Mouse (Mus musculus): ENCODE data around the gene Dnm3. TPM values are rescaled to one million over a fixed set of nuclear protein-coding genes. Genes with fewer than 3 reads are reported as not detected.

The Dnm3 gene
- polyA plus RNA-seq, 1 experiment from 2014 or later: 13.9 TPM

- H3K27ac ChIP-seq (replicated peaks; ENCODE audit: low read depth, low read length): peak overlapping the region; percentile 97
- peak; percentile 74 for DNase-seq (ENCODE audit: low spot score)
- H3K4me1 ChIP-seq (ENCODE audit: control insufficient read depth, insufficient read depth, low read length): peaks cover 37% of the 10 kb centered on the region
- H3K36me3 ChIP-seq (ENCODE audit: control insufficient read depth, insufficient read depth, low read length): no peaks in the 10 kb centered on the region
- H3K9ac ChIP-seq (ENCODE audit: low read length): no peak overlapping the region
- no peak overlapping the region for H3K4me3 ChIP-seq (ENCODE audit: low read depth, low read length)
- H3K9me3 ChIP-seq (ENCODE audit: control insufficient read depth, low read length): no peaks in the 10 kb centered on the region; the same call in 1 of the 2 replicates
- peak; percentile 49 for ATAC-seq (ENCODE audit: insufficient number of reproducible peaks, low FRiP score, low TSS enrichment, low read depth)
- 33% methylated on average over 6 of the region's 6 CpGs for WGBS
- H3K4me2 ChIP-seq (ENCODE audit: low read depth, severe bottlenecking): no peak overlapping the region
- H3K27me3 ChIP-seq (ENCODE audit: control insufficient read depth, insufficient read depth, low read length): no peaks in the 10 kb centered on the region
Measured at GRCm38 (mm10) chr1:162037185-162037765, 440.6 kb downstream of the Dnm3 start.

- no peaks in the 10 kb centered on the region for H3K36me3 ChIP-seq (ENCODE audit: control insufficient read depth, insufficient read depth, low read length)
- no peaks in the 10 kb centered on the region; the same call in 1 of the 2 replicates for H3K9me3 ChIP-seq (ENCODE audit: control insufficient read depth, low read length)
- peak overlapping the region; percentile 97 for H3K27ac ChIP-seq (replicated peaks; ENCODE audit: low read depth, low read length)
- H3K9ac ChIP-seq (ENCODE audit: low read length): no peak overlapping the region
- no peaks in the 10 kb centered on the region for H3K27me3 ChIP-seq (ENCODE audit: control insufficient read depth, insufficient read depth, low read length)
- H3K4me3 ChIP-seq (ENCODE audit: low read depth, low read length): no peak overlapping the region
- no peak overlapping the region for H3K4me2 ChIP-seq (ENCODE audit: low read depth, severe bottlenecking)
- 8% methylated on average over 5 of the region's 5 CpGs for WGBS
- peaks cover 37% of the 10 kb centered on the region for H3K4me1 ChIP-seq (ENCODE audit: control insufficient read depth, insufficient read depth, low read length)
- ATAC-seq (ENCODE audit: insufficient number of reproducible peaks, low FRiP score, low TSS enrichment, low read depth): peak; percentile 87
- peak; percentile 83 for DNase-seq (ENCODE audit: low spot score)
Measured at GRCm38 (mm10) chr1:162036461-162036835, 441.4 kb downstream of the Dnm3 start.

GRCm38 (mm10) chr1:162035800-162036460 lies 441.9 kb downstream of the Dnm3 start:
- H3K36me3 ChIP-seq (ENCODE audit: control insufficient read depth, insufficient read depth, low read length): no peaks in the 10 kb centered on the region
- no peaks in the 10 kb centered on the region; the same call in 1 of the 2 replicates for H3K9me3 ChIP-seq (ENCODE audit: control insufficient read depth, low read length)
- ATAC-seq (ENCODE audit: insufficient number of reproducible peaks, low FRiP score, low TSS enrichment, low read depth) (peak; percentile 60), DNase-seq (ENCODE audit: low spot score) (peak; percentile 59)
- H3K9ac ChIP-seq (ENCODE audit: low read length): peak overlapping the region; percentile 23; the same call in 1 of the 2 replicates
- H3K4me2 ChIP-seq (ENCODE audit: low read depth, severe bottlenecking): no peak overlapping the region
- H3K27ac ChIP-seq (replicated peaks; ENCODE audit: low read depth, low read length): peak overlapping the region; percentile 97
- H3K4me3 ChIP-seq (ENCODE audit: low read depth, low read length): no peak overlapping the region
- 46% methylated on average over 6 of the region's 6 CpGs for WGBS
- H3K4me1 ChIP-seq (ENCODE audit: control insufficient read depth, insufficient read depth, low read length): peaks cover 36% of the 10 kb centered on the region
- no peaks in the 10 kb centered on the region for H3K27me3 ChIP-seq (ENCODE audit: control insufficient read depth, insufficient read depth, low read length)

GRCm38 (mm10) chr1:162023681-162024270 lies 454.1 kb downstream of the Dnm3 start:
- WGBS: 43% methylated on average over 8 of the region's 8 CpGs
- Histone ChIP-seq H3K36me3 (ENCODE audit: control insufficient read depth, insufficient read depth, low read length) (no peaks in the 10 kb centered on the region), H3K9me3 (ENCODE audit: control insufficient read depth, low read length) (no peaks in the 10 kb centered on the region), H3K27me3 (ENCODE audit: control insufficient read depth, insufficient read depth, low read length) (no peaks in the 10 kb centered on the region), H3K4me2 (ENCODE audit: low read depth, severe bottlenecking) (no peak overlapping the region), H3K9ac (ENCODE audit: low read length) (no peak overlapping the region), H3K4me3 (ENCODE audit: low read depth, low read length) (no peak overlapping the region), H3K27ac (replicated peaks; ENCODE audit: low read depth, low read length) (peak overlapping the region; percentile 100), H3K4me1 (ENCODE audit: control insufficient read depth, insufficient read depth, low read length) (peaks cover 44% of the 10 kb centered on the region)
- ATAC-seq (ENCODE audit: insufficient number of reproducible peaks, low FRiP score, low TSS enrichment, low read depth) (no peak), DNase-seq (ENCODE audit: low spot score) (peak; percentile 55)

- ATAC-seq (ENCODE audit: insufficient number of reproducible peaks, low FRiP score, low TSS enrichment, low read depth) (peak; percentile 45; the same call in 1 of the 2 replicates), DNase-seq (ENCODE audit: low spot score) (peak; percentile 31)
- H3K4me2 ChIP-seq (ENCODE audit: low read depth, severe bottlenecking): no peak overlapping the region
- 15% methylated on average over 4 of the region's 4 CpGs for WGBS
- H3K4me1 ChIP-seq (ENCODE audit: control insufficient read depth, insufficient read depth, low read length): peaks cover 66% of the 10 kb centered on the region
- no peak overlapping the region for H3K9ac ChIP-seq (ENCODE audit: low read length)
- H3K9me3 ChIP-seq (ENCODE audit: control insufficient read depth, low read length): no peaks in the 10 kb centered on the region
- H3K4me3 ChIP-seq (ENCODE audit: low read depth, low read length): no peak overlapping the region
- H3K27me3 ChIP-seq (ENCODE audit: control insufficient read depth, insufficient read depth, low read length): no peaks in the 10 kb centered on the region
- peak overlapping the region; percentile 100 for H3K27ac ChIP-seq (replicated peaks; ENCODE audit: low read depth, low read length)
- no peaks in the 10 kb centered on the region for H3K36me3 ChIP-seq (ENCODE audit: control insufficient read depth, insufficient read depth, low read length)
Measured at GRCm38 (mm10) chr1:162020766-162021165, 457.1 kb downstream of the Dnm3 start.

GRCm38 (mm10) chr1:162020303-162020731 lies 457.5 kb downstream of the Dnm3 start:
- WGBS: 21% methylated on average over 7 of the region's 7 CpGs

GRCm38 (mm10) chr1:162018601-162018977 lies 459.2 kb downstream of the Dnm3 start:
- Histone ChIP-seq H3K4me1 (ENCODE audit: control insufficient read depth, insufficient read depth, low read length) (peaks cover 65% of the 10 kb centered on the region), H3K9ac (ENCODE audit: low read length) (peak overlapping the region; percentile 45; the same call in 1 of the 2 replicates), H3K4me2 (ENCODE audit: low read depth, severe bottlenecking) (no peak overlapping the region), H3K27ac (replicated peaks; ENCODE audit: low read depth, low read length) (peak overlapping the region; percentile 100), H3K36me3 (ENCODE audit: control insufficient read depth, insufficient read depth, low read length) (no peaks in the 10 kb centered on the region), H3K4me3 (ENCODE audit: low read depth, low read length) (no peak overlapping the region), H3K27me3 (ENCODE audit: control insufficient read depth, insufficient read depth, low read length) (no peaks in the 10 kb centered on the region), H3K9me3 (ENCODE audit: control insufficient read depth, low read length) (no peaks in the 10 kb centered on the region)
- ATAC-seq (ENCODE audit: insufficient number of reproducible peaks, low FRiP score, low TSS enrichment, low read depth): no peak
- no peak for DNase-seq (ENCODE audit: low spot score)
- 38% methylated on average over 6 of the region's 6 CpGs for WGBS

More at GRCm38 (mm10) chr1:162020303-162020731, 457.5 kb downstream of the Dnm3 start:
- ATAC-seq (ENCODE audit: insufficient number of reproducible peaks, low FRiP score, low TSS enrichment, low read depth) (peak; percentile 71), DNase-seq (ENCODE audit: low spot score) (peak; percentile 80)
- Histone ChIP-seq H3K27me3 (ENCODE audit: control insufficient read depth, insufficient read depth, low read length) (no peaks in the 10 kb centered on the region), H3K36me3 (ENCODE audit: control insufficient read depth, insufficient read depth, low read length) (no peaks in the 10 kb centered on the region), H3K4me3 (ENCODE audit: low read depth, low read length) (no peak overlapping the region), H3K4me1 (ENCODE audit: control insufficient read depth, insufficient read depth, low read length) (peaks cover 68% of the 10 kb centered on the region), H3K9ac (ENCODE audit: low read length) (0 out of 2 replicates have a peak overlapping the region, but pooled peaks have one; percentile 7), H3K9me3 (ENCODE audit: control insufficient read depth, low read length) (no peaks in the 10 kb centered on the region), H3K4me2 (ENCODE audit: low read depth, severe bottlenecking) (no peak overlapping the region), H3K27ac (replicated peaks; ENCODE audit: low read depth, low read length) (peak overlapping the region; percentile 100)

- no peaks in the 10 kb centered on the region for H3K36me3 ChIP-seq (ENCODE audit: control insufficient read depth, insufficient read depth, low read length)
- peak overlapping the region; percentile 53 for H3K9ac ChIP-seq (ENCODE audit: low read length)
- 10% methylated on average over 13 of the region's 13 CpGs for WGBS
- H3K9me3 ChIP-seq (ENCODE audit: control insufficient read depth, low read length): no peaks in the 10 kb centered on the region
- no peaks in the 10 kb centered on the region for H3K27me3 ChIP-seq (ENCODE audit: control insufficient read depth, insufficient read depth, low read length)
- peaks cover 69% of the 10 kb centered on the region for H3K4me1 ChIP-seq (ENCODE audit: control insufficient read depth, insufficient read depth, low read length)
- H3K27ac ChIP-seq (replicated peaks; ENCODE audit: low read depth, low read length): peak overlapping the region; percentile 100
- DNase-seq (ENCODE audit: low spot score): no peak
- H3K4me3 ChIP-seq (ENCODE audit: low read depth, low read length): no peak overlapping the region
- ATAC-seq (ENCODE audit: insufficient number of reproducible peaks, low FRiP score, low TSS enrichment, low read depth): no peak
- H3K4me2 ChIP-seq (ENCODE audit: low read depth, severe bottlenecking): peak overlapping the region; percentile 20
Measured at GRCm38 (mm10) chr1:162017975-162018600, 459.7 kb downstream of the Dnm3 start.
